Mouse (Mus musculus) cerebellum, adult 9-10 months (tissue): ENCODE data around the gene a.
A peak's percentile ranks its signal among the peaks of the same experiment; 100 is the strongest.
"Not testable (repeated sequence)": the region's sequence is repeated elsewhere in the genome, so short reads cannot be mapped to it uniquely, and the experiment has no call there.

Source experiments
- DNase-seq: peaks from one replicate; pipeline ENCODE4 v3.0.0; 2022

Gene a

DNA sequence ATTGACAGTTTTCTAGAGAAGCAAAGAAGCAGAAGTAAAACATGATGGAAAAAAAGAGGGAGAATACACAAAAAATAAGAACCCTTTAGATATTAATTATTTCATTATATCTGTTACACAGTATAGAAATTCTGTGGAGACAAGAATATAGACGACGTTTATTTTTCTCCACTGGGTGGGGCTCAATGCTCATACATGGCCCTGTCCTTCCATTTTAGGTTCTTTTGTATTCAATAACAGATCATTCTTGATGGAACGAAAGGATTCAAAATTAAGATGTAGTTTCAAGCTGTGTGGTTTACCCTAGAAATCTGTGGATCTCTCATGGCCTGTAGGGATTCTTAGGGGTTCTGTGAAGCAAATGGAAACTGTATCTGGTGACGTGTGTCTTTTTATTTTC lies 142.7 kb downstream of the a start:
- no peak for DNase-seq

GRCm38 (mm10) chr2:154936106-154936505 lies 144.9 kb downstream of the a start:
- no peak for DNase-seq

GRCm38 (mm10) chr2:154936536-154937155 lies 145.4 kb downstream of the a start:
- DNase-seq: no peak

DNA sequence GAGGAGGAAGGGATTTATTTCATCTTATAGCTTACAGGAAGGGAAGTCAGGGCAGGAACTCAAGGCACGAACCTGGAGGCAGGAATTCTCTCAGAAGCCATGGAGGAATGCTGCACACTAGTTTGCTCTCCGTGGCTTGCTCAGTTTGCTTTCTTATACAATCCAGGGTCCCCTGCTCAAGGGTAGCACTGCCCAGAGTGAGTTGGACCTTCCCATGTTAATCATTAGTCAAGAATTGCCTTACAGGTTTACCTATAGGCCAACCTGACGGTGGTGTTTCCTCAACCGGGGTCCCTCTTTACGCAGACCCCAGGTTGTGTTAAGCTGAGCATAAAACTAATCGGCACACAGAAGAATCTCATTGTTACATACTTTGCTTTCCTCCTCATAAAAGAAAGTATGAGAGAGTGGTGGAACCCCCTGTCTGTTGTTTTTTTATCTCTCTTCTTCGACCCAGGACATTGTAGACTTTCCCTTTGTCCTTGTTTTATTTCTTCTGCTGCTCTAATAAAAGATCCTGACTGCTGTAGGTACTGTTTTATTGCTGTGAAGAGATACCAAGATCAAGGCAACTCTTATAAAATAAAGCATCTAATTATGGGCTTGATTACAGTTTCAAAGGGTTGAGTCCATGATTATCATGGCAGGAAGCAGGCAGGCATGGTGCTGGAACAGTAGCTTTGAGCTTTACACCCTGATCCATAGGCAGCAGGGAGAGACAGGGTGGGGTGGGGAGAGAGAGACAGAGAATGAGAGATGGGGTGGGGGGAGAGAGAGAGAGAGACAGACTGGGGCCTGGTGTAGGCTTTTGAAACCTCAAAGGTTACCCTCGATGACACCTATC lies 146.6 kb downstream of the a start:
- DNase-seq: no peak

DNA sequence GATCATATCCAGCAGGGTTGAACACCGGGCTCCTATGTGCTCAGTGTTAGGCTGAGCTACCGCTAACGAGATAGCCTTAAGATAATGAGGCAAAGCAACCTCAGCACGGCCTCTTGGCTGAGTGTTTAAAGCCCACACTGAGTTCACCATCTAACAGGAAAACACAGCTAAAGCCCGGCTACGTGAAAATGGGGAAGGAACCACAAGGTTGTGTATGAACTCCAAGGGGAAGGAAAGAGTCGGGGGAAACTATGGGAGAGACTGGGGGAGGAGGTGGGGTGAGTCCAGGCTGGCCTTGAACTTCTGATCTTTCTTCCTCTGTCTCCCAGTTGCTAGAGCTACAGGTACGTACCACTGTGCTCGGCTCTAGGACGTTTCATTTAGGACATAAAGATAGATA lies 150.8 kb downstream of the a start:
- no peak for DNase-seq

DNA sequence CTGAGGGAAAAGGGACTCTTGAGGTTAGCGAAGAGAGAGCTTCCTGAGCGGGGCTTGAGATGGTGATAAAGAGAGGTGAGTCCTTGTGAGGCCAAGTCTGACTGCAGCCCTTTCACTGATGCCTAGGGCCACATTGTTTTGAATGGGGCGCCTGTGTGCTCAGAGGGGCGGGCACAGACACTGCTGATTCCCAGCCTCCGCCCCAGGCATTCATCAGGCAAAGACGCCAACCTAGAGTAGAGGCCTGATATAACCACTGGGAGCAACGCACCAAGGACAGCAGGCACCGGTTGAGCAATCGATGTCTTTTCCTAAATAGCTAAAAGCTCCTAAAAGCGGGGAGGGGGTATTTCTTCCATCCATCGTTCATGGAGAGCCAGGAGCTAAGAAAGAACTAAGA lies 151.3 kb downstream of the a start:
- no peak for DNase-seq

DNA sequence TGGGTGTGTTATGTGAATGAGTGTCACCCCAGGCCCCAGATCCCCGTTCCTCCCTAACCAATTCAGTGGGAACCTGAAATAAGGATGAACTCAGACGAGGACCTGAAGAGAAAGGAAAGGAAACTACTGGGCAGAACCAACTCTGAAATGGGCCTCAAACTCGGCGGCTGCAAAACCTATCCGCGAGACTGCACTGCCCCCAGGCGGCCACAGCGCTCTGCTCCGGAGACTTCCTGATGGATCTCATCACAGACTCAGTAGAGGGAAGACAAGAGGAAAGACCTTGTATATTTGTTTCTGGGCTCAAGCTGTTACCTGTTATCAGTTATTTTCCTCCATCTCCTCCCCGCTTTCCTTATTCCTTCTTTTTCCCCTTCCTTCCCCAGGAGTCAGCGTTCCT lies 151.9 kb downstream of the a start:
- DNase-seq: peak; percentile 82

- DNase-seq: no peak
Measured at GRCm38 (mm10) chr2:154946921-154947320, 155.7 kb downstream of the a start.

- DNase-seq: no peak
Measured at GRCm38 (mm10) chr2:154949352-154949751, 158.2 kb downstream of the a start.

DNA sequence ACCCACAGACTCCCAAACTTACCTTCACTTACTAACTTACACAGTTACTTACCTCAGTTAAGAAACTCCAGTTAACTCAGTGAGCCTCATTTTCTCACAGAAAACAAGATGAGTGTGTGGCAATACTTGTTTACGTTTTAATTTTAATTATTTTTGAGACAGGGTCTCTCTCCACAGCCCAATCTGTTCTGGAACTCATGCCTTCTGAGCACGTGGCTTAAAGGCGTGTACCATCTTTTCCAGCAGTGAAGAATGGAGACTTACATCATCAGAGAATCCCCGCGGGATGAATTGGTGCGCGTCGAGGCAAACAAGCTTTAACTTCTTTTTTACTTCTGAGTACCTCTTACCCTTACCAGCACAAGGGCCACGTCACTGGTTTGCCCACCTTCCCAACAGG lies 158.7 kb downstream of the a start:
- no peak for DNase-seq

DNA sequence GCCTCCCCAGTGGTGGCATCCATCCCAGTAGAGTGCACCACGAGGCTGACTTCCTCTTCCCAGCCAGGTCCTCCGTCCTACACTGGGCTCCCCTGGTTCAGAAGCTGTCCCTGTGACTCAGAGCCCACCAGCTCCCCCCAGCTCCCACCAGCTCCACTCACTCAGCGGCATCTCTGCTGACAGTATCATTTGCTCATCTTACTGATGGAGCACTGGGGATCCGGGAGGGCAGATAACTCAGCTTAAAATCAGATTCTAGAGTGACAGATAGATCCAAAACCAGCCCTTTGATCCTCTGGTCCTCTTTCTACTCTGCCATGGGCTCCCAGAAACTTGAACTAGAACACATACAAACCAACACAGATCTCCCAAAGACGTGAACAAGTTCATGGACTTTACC lies 159.4 kb downstream of the a start:
- no peak for DNase-seq

DNA sequence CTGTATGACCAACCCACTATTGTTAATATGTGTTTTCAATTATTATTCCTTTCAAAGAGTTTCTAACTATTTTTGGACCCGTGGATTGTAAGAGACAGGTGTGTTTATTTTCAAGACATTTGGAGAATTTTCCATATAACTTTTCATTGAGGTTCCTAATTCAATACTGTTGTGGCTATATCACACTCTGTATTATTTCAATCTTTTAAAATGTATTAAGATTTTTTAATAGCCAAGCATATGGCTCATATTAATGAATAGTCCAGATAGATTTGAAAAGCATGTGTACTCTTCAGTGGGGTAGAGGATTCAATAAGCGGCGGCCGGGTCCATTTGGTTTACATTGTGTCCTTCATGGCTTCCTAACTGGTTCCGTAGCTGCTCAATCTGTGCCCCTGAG lies 168.3 kb downstream of the a start:
- DNase-seq: no peak

DNA sequence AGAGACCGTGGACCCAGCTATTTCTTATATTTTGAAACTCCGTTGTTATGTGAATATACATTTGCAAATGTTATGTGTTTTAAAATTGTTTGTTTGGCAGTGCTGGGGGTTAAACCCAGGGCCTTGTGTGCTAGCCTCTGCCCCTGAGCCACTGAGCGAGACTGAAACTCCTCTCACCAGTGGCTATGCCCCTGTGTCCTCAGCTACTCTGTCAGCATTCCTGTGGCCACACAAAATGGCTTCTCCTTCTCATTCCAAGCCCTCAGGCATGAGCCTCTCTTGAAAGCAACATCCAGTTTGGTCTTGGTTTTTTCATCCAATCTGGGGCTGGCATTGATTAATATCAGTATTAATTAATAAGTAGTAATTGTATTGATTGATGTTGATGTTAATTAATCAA lies 168.7 kb downstream of the a start:
- DNase-seq: no peak

DNA sequence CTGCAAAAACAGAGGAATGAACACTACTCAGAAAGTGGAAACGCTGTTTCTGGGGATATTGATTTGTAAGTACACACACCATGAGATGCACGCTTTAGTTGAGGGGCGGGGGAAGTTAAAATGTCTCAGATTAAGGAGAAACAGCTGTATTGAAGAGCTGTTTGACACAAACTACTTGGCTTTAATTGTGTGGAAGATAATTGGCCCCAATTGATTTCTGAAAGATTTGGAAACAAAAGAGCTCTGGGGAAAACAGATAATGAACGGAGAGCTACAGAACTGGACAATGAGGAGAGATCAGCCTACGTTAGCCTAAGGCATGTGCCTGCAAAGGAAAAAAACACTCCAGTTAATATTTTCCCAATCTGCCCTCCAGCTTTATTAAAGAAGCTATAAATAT lies 172.0 kb downstream of the a start:
- no peak for DNase-seq

DNA sequence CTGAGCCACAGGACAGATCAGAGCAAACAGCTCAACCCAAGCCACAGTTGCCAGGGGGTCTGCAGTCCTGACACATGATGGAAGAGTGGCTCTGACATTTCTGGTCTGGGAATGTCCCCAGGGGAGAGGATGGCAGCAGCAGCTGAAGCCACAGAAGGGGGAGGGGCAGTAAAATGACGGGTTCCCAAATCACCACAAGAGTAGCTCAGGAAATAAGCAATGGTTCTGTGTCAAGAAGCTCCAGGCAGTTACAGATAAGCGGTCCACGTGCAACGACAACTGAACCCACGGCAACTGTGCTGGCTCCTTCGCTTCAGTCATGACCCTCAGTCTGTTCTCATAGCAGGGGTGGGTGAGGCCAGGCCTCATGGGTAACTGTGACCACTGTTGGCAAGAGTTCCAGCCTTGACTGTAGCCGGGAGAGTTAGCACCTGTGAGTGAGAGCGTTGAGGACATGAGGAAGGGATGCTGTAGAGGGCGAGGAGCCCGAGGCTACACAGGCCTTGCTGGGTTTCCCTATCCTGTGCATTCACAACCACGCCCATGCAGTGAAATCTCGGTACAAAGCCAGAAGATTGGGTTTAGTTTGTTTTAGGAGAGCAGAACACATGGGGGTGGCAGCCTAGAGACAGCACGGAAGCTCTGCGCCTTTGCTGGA lies 178.7 kb downstream of the a start:
- DNase-seq: not testable (repeated sequence)

DNA sequence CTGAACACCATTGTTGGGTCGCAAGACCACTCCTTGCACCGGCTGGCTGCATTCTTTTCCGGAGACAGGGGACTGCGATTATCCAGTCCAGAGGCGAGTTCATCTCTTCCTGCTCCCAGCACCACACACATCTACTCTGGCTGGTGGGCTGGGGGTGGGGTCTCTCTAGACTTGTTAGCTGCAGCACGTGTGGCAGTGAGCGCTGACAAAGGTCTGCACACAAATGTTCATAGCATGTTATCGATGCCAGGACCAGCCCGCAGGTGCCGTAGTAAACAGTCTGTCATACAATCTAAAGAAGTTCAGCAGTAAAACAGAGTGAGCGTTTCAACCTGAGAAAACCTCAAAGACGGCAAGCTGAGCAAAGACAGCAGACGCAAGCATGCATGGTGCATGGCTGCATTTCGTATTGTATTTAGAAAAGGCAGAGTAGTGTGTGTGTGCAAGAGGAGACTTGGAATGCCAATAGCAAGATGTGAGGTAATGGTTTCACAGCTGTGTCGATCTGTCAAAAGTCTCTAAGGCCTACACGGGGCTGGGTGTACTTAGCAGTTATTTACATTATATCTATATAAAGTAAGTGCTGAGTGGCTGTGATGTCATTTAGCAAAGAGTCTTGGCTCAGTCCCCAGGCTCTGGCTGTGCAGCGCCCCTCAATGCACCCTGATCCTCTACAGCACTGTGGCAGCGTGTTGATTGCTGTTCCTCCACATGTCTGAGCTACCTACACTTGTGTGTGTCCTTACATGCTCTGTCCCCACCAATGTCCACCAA lies 180.9 kb downstream of the a start:
- DNase-seq: no peak

DNA sequence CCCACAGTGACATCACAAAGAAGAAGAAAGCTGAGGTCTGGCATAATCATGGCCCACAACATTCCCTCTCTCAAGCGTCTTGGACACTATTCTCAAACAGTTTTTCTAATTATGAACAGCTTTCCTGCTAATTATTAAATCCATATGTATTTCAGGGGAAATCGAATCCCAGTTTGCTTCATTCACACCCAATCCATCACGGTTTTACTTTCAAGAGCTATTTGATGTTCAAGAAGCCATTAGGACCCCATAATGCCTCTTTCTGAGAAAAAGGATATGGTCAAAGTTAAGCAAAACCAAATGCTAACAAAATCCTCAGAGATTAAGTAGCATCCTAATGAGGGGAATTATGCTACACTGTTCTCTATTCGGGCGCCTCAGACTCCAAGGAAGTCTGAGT lies 181.8 kb downstream of the a start:
- no peak for DNase-seq

DNA sequence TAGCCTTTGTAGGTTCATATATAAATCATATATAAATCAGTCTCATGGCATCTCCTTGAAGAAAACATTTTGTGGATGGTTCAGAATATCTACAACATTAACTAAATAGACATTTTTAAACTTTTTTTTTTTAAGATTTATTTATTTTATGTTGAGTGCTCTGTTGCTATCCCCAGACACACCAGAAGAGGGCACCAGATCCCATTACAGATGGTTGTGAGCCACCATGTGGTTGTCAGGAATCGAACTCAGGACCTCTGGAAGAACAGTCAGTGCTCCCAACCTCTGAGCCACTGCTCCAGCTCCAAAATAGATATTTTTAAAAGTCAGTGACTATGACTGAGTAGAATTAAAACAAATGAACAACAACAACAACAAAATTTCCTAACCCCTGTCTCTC lies 195.4 kb downstream of the a start:
- DNase-seq: no peak

GRCm38 (mm10) chr2:154991411-154991810 lies 200.2 kb downstream of the a start:
- no peak for DNase-seq

DNA sequence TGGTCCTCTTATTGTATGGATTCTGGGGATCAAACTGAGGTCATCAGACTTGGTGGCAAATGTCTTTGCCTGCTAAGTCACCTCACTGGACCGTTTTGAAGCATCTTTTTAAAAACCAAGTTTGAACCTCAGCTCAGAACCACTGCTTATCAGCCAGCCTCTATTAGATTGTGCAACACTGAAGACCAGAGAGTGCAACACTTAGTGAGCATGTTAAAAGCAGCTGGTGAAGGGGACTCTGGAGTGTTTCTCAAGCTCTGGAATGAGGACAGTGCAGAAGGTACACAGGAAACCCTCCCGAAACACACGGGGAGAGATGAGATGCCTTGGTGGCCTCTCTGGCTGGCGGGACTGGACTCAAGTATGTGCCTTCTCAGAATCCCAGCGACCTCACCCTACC lies 200.9 kb downstream of the a start:
- no peak for DNase-seq

GRCm38 (mm10) chr2:155005491-155005890 lies 214.3 kb downstream of the a start:
- no peak for DNase-seq

DNA sequence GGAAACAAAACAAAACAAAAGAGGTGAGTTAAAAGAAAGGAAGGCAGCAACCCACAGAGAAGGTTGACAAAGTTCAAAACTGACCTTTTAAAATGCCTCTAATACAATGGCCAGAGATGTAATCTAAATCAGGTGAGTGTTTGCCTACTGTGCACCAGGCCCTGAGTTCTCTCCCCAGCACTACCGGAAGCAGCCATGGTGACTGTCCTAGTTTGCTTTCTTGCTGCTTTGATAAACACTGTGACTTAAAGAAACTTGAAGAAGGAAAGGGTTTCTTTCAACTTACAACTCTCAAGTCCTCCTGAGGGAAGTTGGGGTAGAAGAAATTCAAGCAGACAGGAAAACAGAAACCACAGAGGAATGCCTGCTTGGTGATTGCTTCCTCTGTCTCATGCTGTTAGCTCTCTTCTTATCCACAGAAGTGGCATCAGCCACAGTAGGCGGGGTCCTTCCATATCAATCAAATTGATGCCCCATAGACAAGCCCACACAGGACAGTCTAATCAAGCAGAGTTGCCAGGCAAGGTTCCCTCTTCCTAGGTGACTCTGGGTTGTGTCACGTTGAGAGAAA lies 220.0 kb downstream of the a start:
- DNase-seq: no peak

DNA sequence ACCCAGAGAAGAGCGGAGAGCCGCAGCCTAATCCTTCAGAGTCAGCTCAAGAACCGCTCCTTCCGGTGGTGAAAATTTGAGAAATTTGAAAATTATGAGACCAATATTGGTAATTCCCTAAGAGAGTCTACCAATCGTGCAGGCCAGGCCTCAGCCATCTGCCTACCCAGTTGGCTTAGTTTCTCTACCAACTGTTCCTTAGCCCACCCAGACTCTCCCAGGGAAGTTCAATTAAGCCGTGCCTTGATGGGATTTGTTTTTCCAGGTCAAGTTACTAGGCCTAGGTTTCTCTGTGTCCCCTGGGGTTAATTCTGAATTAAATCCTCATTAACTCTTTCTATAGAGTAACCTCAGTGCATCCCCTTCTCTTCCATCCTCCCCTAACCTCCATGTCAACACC lies 221.8 kb downstream of the a start:
- no peak for DNase-seq
